16 mouse cellular contexts compared by ENCODE assay signal in genomic region chr8:22262267-22262666, GRCm38 (mm10). TPM values are rescaled to one million over a fixed set of nuclear protein-coding genes. Genes with fewer than 3 reads are reported as not detected.
A peak's percentile ranks its signal among the peaks of the same experiment; 100 is the strongest.
DNase-seq lines count a peak whose midpoint lies in the region; ATAC-seq and TF ChIP-seq lines count a peak whose summit lies in the region.
"Had no signal": no experiment of that assay in that cellular context is flagged by ENCODE, and none has a peak within 500 bp of the region (broad histone marks: within the 10 kb centered on the region; RNA-seq: fewer than 3 reads in every experiment).

No protein-coding gene starts in this region.

- ATAC-seq in liver, postnatal 0 days = peak; percentile 89
- no peak for ATAC-seq in liver, embryonic 11.5 days (replicated peaks; ENCODE audit: low FRiP score)
- ATAC-seq: forebrain, embryonic 13.5 days; hindbrain, embryonic 16.5 days had no signal

- TF ChIP-seq CTCF in liver, postnatal 0 days (IDR thresholded peaks at IDR 0.05; ENCODE audit: low read depth) = no peak
- no peak for TF ChIP-seq CTCF in lung, adult 2 months (IDR thresholded peaks at IDR 0.05; ENCODE audit: insufficient read depth, low read length)

- no peak for TF ChIP-seq EP300 in liver, postnatal 0 days (IDR thresholded peaks at IDR 0.05; ENCODE audit: low read depth)

- H3K4me2 ChIP-seq in liver, postnatal 0 days (ENCODE audit: low read depth, low read length) = no peak overlapping the region
- no peak overlapping the region for H3K4me2 ChIP-seq in liver, embryonic 11.5 days
- H3K4me2 ChIP-seq: embryonic facial prominence, embryonic 13.5 days; forebrain, embryonic 13.5 days; heart, embryonic 13.5 days; liver, embryonic 13.5 days; stomach, embryonic 15.5 days had no signal

- no peaks in the 10 kb centered on the region for H3K9me3 ChIP-seq in liver, postnatal 0 days (ENCODE audit: low read length)
- H3K9me3 ChIP-seq in liver, embryonic 11.5 days (ENCODE audit: control insufficient read depth, low read length) = no peaks in the 10 kb centered on the region
- H3K9me3 ChIP-seq in embryonic facial prominence, embryonic 10.5 days = no peaks in the 10 kb centered on the region; the same call in 1 of the 2 replicates
- H3K9me3 ChIP-seq: embryonic facial prominence, embryonic 13.5 days; forebrain, embryonic 13.5 days; heart, embryonic 13.5 days; liver, embryonic 13.5 days; stomach, embryonic 15.5 days had no signal

- TF ChIP-seq POLR2A in lung, adult 2 months (IDR thresholded peaks at IDR 0.05; ENCODE audit: borderline replicate concordance, extremely low read depth, low read depth, low read length) = no peak

- H3K27ac ChIP-seq in liver, postnatal 0 days (ENCODE audit: low read depth) = no peak overlapping the region
- H3K27ac ChIP-seq in liver, embryonic 11.5 days (ENCODE audit: low read depth, low read length) = no peak overlapping the region
- H3K27ac ChIP-seq in embryonic facial prominence, embryonic 10.5 days (replicated peaks) = no peak overlapping the region
- H3K27ac ChIP-seq: embryonic facial prominence, embryonic 13.5 days; forebrain, embryonic 13.5 days; heart, embryonic 13.5 days; liver, embryonic 13.5 days; stomach, embryonic 15.5 days had no signal

- peaks cover 10% of the 10 kb centered on the region for H3K4me1 ChIP-seq in liver, postnatal 0 days (ENCODE audit: insufficient read depth)
- H3K4me1 ChIP-seq in liver, embryonic 11.5 days (replicated peaks; ENCODE audit: control insufficient read depth, insufficient read depth, low read length) = no peaks in the 10 kb centered on the region
- peaks cover 11% of the 10 kb centered on the region for H3K4me1 ChIP-seq in lung, adult 2 months (ENCODE audit: control insufficient read depth, insufficient read depth, low read length)
- no peaks in the 10 kb centered on the region for H3K4me1 ChIP-seq in embryonic facial prominence, embryonic 10.5 days
- H3K4me1 ChIP-seq: forebrain, embryonic 13.5 days had no signal

- intact Hi-C loops in gastrocnemius, postnatal 14 days (cut with DNase I; ENCODE audit: low total_unique reads) = no loop called here

- H3K4me3 ChIP-seq in liver, postnatal 0 days (ENCODE audit: low read depth, low read length) = no peak overlapping the region
- no peak overlapping the region for H3K4me3 ChIP-seq in liver, embryonic 11.5 days (ENCODE audit: low read depth, low read length)
- H3K4me3 ChIP-seq in lung, adult 2 months (replicated peaks; ENCODE audit: extremely low read depth, low read depth, low read length) = no peak overlapping the region
- no peak overlapping the region for H3K4me3 ChIP-seq in embryonic facial prominence, embryonic 10.5 days
- H3K4me3 ChIP-seq: embryonic facial prominence, embryonic 13.5 days; forebrain, embryonic 13.5 days; heart, embryonic 13.5 days; liver, embryonic 13.5 days; stomach, embryonic 15.5 days had no signal

- WGBS in liver, postnatal 0 days (ENCODE audit: insufficient replicate concordance) = 51% methylated on average over 3 of the region's 3 CpGs
- 75% methylated on average over 3 of the region's 3 CpGs for WGBS in liver, embryonic 11.5 days
- 48% methylated on average over 3 of the region's 3 CpGs for WGBS in lung, adult 2 months
- WGBS in embryonic facial prominence, embryonic 10.5 days = 87% methylated on average over 3 of the region's 3 CpGs

- peaks cover 2% of the 10 kb centered on the region; the same call in 1 of the 2 replicates for H3K36me3 ChIP-seq in liver, postnatal 0 days (replicated peaks; ENCODE audit: insufficient read depth, low read length)
- no peaks in the 10 kb centered on the region for H3K36me3 ChIP-seq in liver, embryonic 11.5 days (ENCODE audit: control insufficient read depth, insufficient read depth, low read length)
- H3K36me3 ChIP-seq in embryonic facial prominence, embryonic 10.5 days (replicated peaks) = peaks cover 8% of the 10 kb centered on the region
- H3K36me3 ChIP-seq: embryonic facial prominence, embryonic 13.5 days; liver, embryonic 13.5 days; stomach, embryonic 15.5 days had no signal

- no peak overlapping the region for H3K9ac ChIP-seq in liver, postnatal 0 days (replicated peaks)
- no peak overlapping the region for H3K9ac ChIP-seq in liver, embryonic 11.5 days (ENCODE audit: low read depth, low read length)
- H3K9ac ChIP-seq: embryonic facial prominence, embryonic 13.5 days; forebrain, embryonic 13.5 days; heart, embryonic 13.5 days; liver, embryonic 13.5 days; stomach, embryonic 15.5 days had no signal

- H3K27me3 ChIP-seq in liver, postnatal 0 days (ENCODE audit: insufficient read depth, low read length) = no peaks in the 10 kb centered on the region
- H3K27me3 ChIP-seq in liver, embryonic 11.5 days (replicated peaks; ENCODE audit: control insufficient read depth, insufficient read depth, low read length) = no peaks in the 10 kb centered on the region
- H3K27me3 ChIP-seq in embryonic facial prominence, embryonic 10.5 days (replicated peaks; ENCODE audit: low read depth, poor library complexity, severe bottlenecking) = no peaks in the 10 kb centered on the region
- H3K27me3 ChIP-seq: embryonic facial prominence, embryonic 13.5 days; forebrain, embryonic 13.5 days; heart, embryonic 13.5 days; liver, embryonic 13.5 days; stomach, embryonic 15.5 days had no signal

- DNase-seq in liver, postnatal 0 days = peak; percentile 53
- no peak for DNase-seq in liver, embryonic 11.5 days (ENCODE audit: low spot score)
- DNase-seq in gastrocnemius, postnatal 14 days = peak; percentile 20
- peak; percentile 36 for DNase-seq in lung, adult 2 months
- no peak for DNase-seq in cerebellum, postnatal 36 days
- no peak for DNase-seq in embryonic facial prominence, embryonic 10.5 days (ENCODE audit: low spot score)
- DNase-seq in frontal cortex, postnatal 25 days (ENCODE audit: low spot score in 2 of 2) = no peak
- DNase-seq: cerebellum, adult 9-11 months; liver, embryonic 13.5 days; right cerebral cortex, postnatal 4 days had no signal

RNA-seq across cellular contexts. Expression of gene Tpte, which starts 21.0 kb away (rescaled TPM):
- not detected in 2 replicates for polyA plus RNA-seq in liver, postnatal 0 days (2015; fragmentation: Nextera tagmentation; extraction: Ambion mirVana)
- polyA plus RNA-seq in liver, embryonic 11.5 days (2014; fragmentation: Nextera tagmentation; extraction: Ambion mirVana) = not detected in 2 replicates
- not detected for total RNA-seq in gastrocnemius, postnatal 14 days (2021)
- polyA plus RNA-seq in lung, adult 2 months (2012; rRNA removed) = not detected in 2 replicates
- polyA plus RNA-seq in embryonic facial prominence, embryonic 10.5 days (2016; fragmentation: Nextera tagmentation; extraction: Ambion mirVana) = not detected in 2 replicates
- total RNA-seq: left cerebral cortex, postnatal 10 days had no signal
- polyA plus RNA-seq: embryonic facial prominence, embryonic 13.5 days; forebrain, embryonic 13.5 days; heart, embryonic 13.5 days; hindbrain, embryonic 16.5 days; liver, embryonic 13.5 days; stomach, embryonic 15.5 days had no signal

RNA-seq across cellular contexts. Expression of gene Thsd1, which starts 35.2 kb away (rescaled TPM):
- 1.7 and 1.9 TPM in 2 replicates for polyA plus RNA-seq in liver, postnatal 0 days (2015; fragmentation: Nextera tagmentation; extraction: Ambion mirVana)
- polyA plus RNA-seq in liver, embryonic 11.5 days (2014; fragmentation: Nextera tagmentation; extraction: Ambion mirVana) = 5.6 TPM in 2 replicates
- 1 to 10 TPM; 4.1 to 4.2 TPM for total RNA-seq in gastrocnemius, postnatal 14 days (2021)
- polyA plus RNA-seq in lung, adult 2 months (2012; rRNA removed) = 23.1 and 25.5 TPM in 2 replicates
- 9.8 and 10.5 TPM in 2 replicates for polyA plus RNA-seq in embryonic facial prominence, embryonic 10.5 days (2016; fragmentation: Nextera tagmentation; extraction: Ambion mirVana)

Comparison
In these comparisons a context has a peak if more than half of its experiments do, and no peak if none do; other contexts are left out.
1. DNase-seq: peak in liver, postnatal 0 days (single experiment), gastrocnemius, postnatal 14 days (single experiment) and lung, adult 2 months (single experiment); none in liver, embryonic 11.5 days (single experiment), cerebellum, postnatal 36 days (0 of 2), embryonic facial prominence, embryonic 10.5 days (single experiment) and frontal cortex, postnatal 25 days (0 of 2).